Mouse (Mus musculus) forebrain, embryonic 10.5 days (tissue): ENCODE data around the gene Pde4a. TPM values are rescaled to one million over a fixed set of nuclear protein-coding genes. Genes with fewer than 3 reads are reported as not detected.

ENCODE experiments used
- DNase-seq: peaks from one replicate; pipeline ENCODE4 v3.0.0-alpha.2; 2017; ENCODE audit warnings: low spot score; ENCODE audit errors: extremely low spot score
- H3K27ac ChIP-seq: fragments of 300-500 bp; sonication (generic); 2 replicates; pipeline ENCODE4 v1.5.1; 2016; ENCODE audit warnings: mild to moderate bottlenecking
- H3K27me3 ChIP-seq: fragments of 300-500 bp; sonication (generic); 2 replicates; pipeline ENCODE4 v1.6.1; 2016; ENCODE audit warnings: mild to moderate bottlenecking; ENCODE audit not compliant: poor library complexity, severe bottlenecking
- H3K36me3 ChIP-seq: fragments of 300-500 bp; sonication (generic); replicated peaks from 2 replicates; pipeline ENCODE4 v1.6.1; 2016; ENCODE audit warnings: mild to moderate bottlenecking, moderate library complexity
- H3K4me1 ChIP-seq: fragments of 300-500 bp; sonication (generic); 2 replicates; pipeline ENCODE4 v1.6.1; 2016
- H3K4me3 ChIP-seq: fragments of 300-500 bp; sonication (generic); 2 replicates; pipeline ENCODE4 v1.5.1; 2016; ENCODE audit warnings: mild to moderate bottlenecking, moderate library complexity
- H3K9me3 ChIP-seq: fragments of 300-500 bp; sonication (generic); 2 replicates; pipeline ENCODE4 v1.6.1; 2016; ENCODE audit warnings: mild to moderate bottlenecking, moderate library complexity
- WGBS: fragments of 180-500 bp; shearing (Covaris S2); methylation state at CpG from one replicate; pipeline ENCODE4 v1.1.7; 2016; 5-methylcytosine and 5-hydroxymethylcytosine counted together
- polyA plus RNA-seq: library from polyadenylated mRNA; unstranded; fragments of >200 nt; fragmentation: Nextera tagmentation; extraction: Ambion mirVana; gene quantifications from 2 replicates; pipeline ENCODE4 v1.2.1, GENCODE M21; 2016

Pde4a gene
- polyA plus RNA-seq, 1 experiment from 2014 or later = 4.3 TPM

GRCm38 (mm10) chr9:21196521-21197433 is 31.3 kb downstream of the Pde4a start:
- peak overlapping the region; percentile 79 for H3K27ac ChIP-seq

GRCm38 (mm10) chr9:21197981-21198380 is 32.5 kb downstream of the Pde4a start:
- Histone ChIP-seq H3K9me3 (no peaks in the 10 kb centered on the region), H3K36me3 (peaks cover 2% of the 10 kb centered on the region; the same call in 1 of the 2 replicates), H3K27ac (peak overlapping the region; percentile 79), H3K4me3 (peak overlapping the region; percentile 45), H3K27me3 (0 out of 2 replicates have a peak, but pooled peaks cover under 1% of the 10 kb centered on the region), H3K4me1 (peaks cover 45% of the 10 kb centered on the region)
- WGBS = 11% methylated on average over 4 of the region's 4 CpGs
- DNase-seq = peak; percentile 68

More at GRCm38 (mm10) chr9:21196521-21197433, 31.3 kb downstream of the Pde4a start:
- H3K36me3 ChIP-seq = peaks cover 2% of the 10 kb centered on the region; the same call in 1 of the 2 replicates
- H3K27me3 ChIP-seq = no peaks in the 10 kb centered on the region
- WGBS = 32% methylated on average over 19 of the region's 19 CpGs
- H3K4me1 ChIP-seq = peaks cover 45% of the 10 kb centered on the region
- H3K4me3 ChIP-seq = peak overlapping the region; percentile 45
- DNase-seq = no peak
- H3K9me3 ChIP-seq = no peaks in the 10 kb centered on the region

GRCm38 (mm10) chr9:21198960-21199359 is 33.4 kb downstream of the Pde4a start:
- DNase-seq = no peak
- Histone ChIP-seq H3K4me3 (no peak overlapping the region), H3K27ac (no peak overlapping the region), H3K36me3 (peaks cover 2% of the 10 kb centered on the region; the same call in 1 of the 2 replicates), H3K9me3 (no peaks in the 10 kb centered on the region), H3K27me3 (peaks cover 10% of the 10 kb centered on the region), H3K4me1 (peaks cover 45% of the 10 kb centered on the region)
- 76% methylated on average over 3 of the region's 3 CpGs for WGBS

GRCm38 (mm10) chr9:21204156-21204527 is 38.6 kb downstream of the Pde4a start:
- H3K4me1 ChIP-seq = peaks cover 13% of the 10 kb centered on the region
- DNase-seq = no peak
- H3K9me3 ChIP-seq = no peaks in the 10 kb centered on the region
- no peak overlapping the region for H3K27ac ChIP-seq
- H3K27me3 ChIP-seq = peaks cover 16% of the 10 kb centered on the region
- WGBS = 20% methylated on average over 8 of the region's 8 CpGs
- H3K4me3 ChIP-seq = peak overlapping the region; percentile 61
- peaks cover 2% of the 10 kb centered on the region; the same call in 1 of the 2 replicates for H3K36me3 ChIP-seq

GRCm38 (mm10) chr9:21204528-21205272 is 39.2 kb downstream of the Pde4a start:
- peak overlapping the region; percentile 62; the same call in 1 of the 2 replicates for H3K27ac ChIP-seq
- DNase-seq = peak; percentile 58
- 3% methylated on average over 23 of the region's 23 CpGs for WGBS
- H3K36me3 ChIP-seq = peaks cover 2% of the 10 kb centered on the region; the same call in 1 of the 2 replicates
- peaks cover 16% of the 10 kb centered on the region for H3K27me3 ChIP-seq
- H3K4me1 ChIP-seq = peaks cover 13% of the 10 kb centered on the region
- peak overlapping the region; percentile 61 for H3K4me3 ChIP-seq
- no peaks in the 10 kb centered on the region for H3K9me3 ChIP-seq

GRCm38 (mm10) chr9:21206848-21207247 is 41.3 kb downstream of the Pde4a start:
- Histone ChIP-seq H3K27me3 (peaks cover 16% of the 10 kb centered on the region), H3K4me3 (no peak overlapping the region), H3K36me3 (no peaks in the 10 kb centered on the region), H3K4me1 (peaks cover 19% of the 10 kb centered on the region), H3K27ac (no peak overlapping the region), H3K9me3 (no peaks in the 10 kb centered on the region)
- no peak for DNase-seq
- WGBS = 91% methylated on average over 6 of the region's 6 CpGs

- WGBS = 84% methylated on average over 2 of the region's 2 CpGs
- H3K27ac ChIP-seq = no peak overlapping the region
- H3K36me3 ChIP-seq = no peaks in the 10 kb centered on the region
- H3K4me1 ChIP-seq = peaks cover 22% of the 10 kb centered on the region
- H3K9me3 ChIP-seq = no peaks in the 10 kb centered on the region
- no peak overlapping the region for H3K4me3 ChIP-seq
- DNase-seq = no peak
- peaks cover 9% of the 10 kb centered on the region; the same call in 1 of the 2 replicates for H3K27me3 ChIP-seq
These were observed 43.1 kb downstream of the Pde4a start for GRCm38 (mm10) chr9:21208626-21209025.

GRCm38 (mm10) chr9:21210821-21211220 is 45.3 kb downstream of the Pde4a start:
- H3K4me1 ChIP-seq = peaks cover 10% of the 10 kb centered on the region
- H3K27ac ChIP-seq = 0 out of 2 replicates have a peak overlapping the region, but pooled peaks have one; percentile 32
- no peak overlapping the region for H3K4me3 ChIP-seq
- 79% methylated on average over 6 of the region's 6 CpGs for WGBS
- H3K9me3 ChIP-seq = no peaks in the 10 kb centered on the region
- no peak for DNase-seq
- no peaks in the 10 kb centered on the region for H3K36me3 ChIP-seq
- no peaks in the 10 kb centered on the region for H3K27me3 ChIP-seq

- no peak for DNase-seq
- H3K36me3 ChIP-seq = no peaks in the 10 kb centered on the region
- no peak overlapping the region for H3K27ac ChIP-seq
- H3K4me3 ChIP-seq = no peak overlapping the region
- 90% methylated on average over 7 of the region's 7 CpGs for WGBS
- 0 out of 2 replicates have a peak, but pooled peaks cover under 1% of the 10 kb centered on the region for H3K27me3 ChIP-seq
- H3K4me1 ChIP-seq = peaks cover 18% of the 10 kb centered on the region
- no peaks in the 10 kb centered on the region for H3K9me3 ChIP-seq
These were observed 46.1 kb downstream of the Pde4a start for GRCm38 (mm10) chr9:21211624-21212023.

GRCm38 (mm10) chr9:21213617-21214190 is 48.2 kb downstream of the Pde4a start:
- WGBS = 33% methylated on average over 7 of the region's 7 CpGs
- Histone ChIP-seq H3K4me1 (peaks cover 25% of the 10 kb centered on the region), H3K27ac (no peak overlapping the region), H3K9me3 (no peaks in the 10 kb centered on the region), H3K36me3 (no peaks in the 10 kb centered on the region), H3K4me3 (no peak overlapping the region), H3K27me3 (peaks cover 12% of the 10 kb centered on the region)
- DNase-seq = no peak

- H3K9me3 ChIP-seq = no peaks in the 10 kb centered on the region
- peaks cover 12% of the 10 kb centered on the region for H3K27me3 ChIP-seq
- H3K36me3 ChIP-seq = no peaks in the 10 kb centered on the region
- peak overlapping the region; percentile 27 for H3K27ac ChIP-seq
- H3K4me3 ChIP-seq = no peak overlapping the region
- 75% methylated on average over 25 of the region's 25 CpGs for WGBS
- H3K4me1 ChIP-seq = peaks cover 26% of the 10 kb centered on the region
- DNase-seq = no peak
These were observed 50.7 kb downstream of the Pde4a start for GRCm38 (mm10) chr9:21216050-21216841.

GRCm38 (mm10) chr9:21219820-21220219 is 54.3 kb downstream of the Pde4a start:
- Histone ChIP-seq H3K27me3 (peaks cover 21% of the 10 kb centered on the region), H3K36me3 (no peaks in the 10 kb centered on the region), H3K4me1 (peaks cover 27% of the 10 kb centered on the region), H3K4me3 (no peak overlapping the region), H3K9me3 (peaks cover 11% of the 10 kb centered on the region), H3K27ac (no peak overlapping the region)
- 43% methylated on average over 3 of the region's 3 CpGs for WGBS
- no peak for DNase-seq
